Mouse (Mus musculus) cerebellum, adult 2 months (tissue): ENCODE results near the gene Ddb2.

Experiments used
- CTCF ChIP-seq: fragments of 200-500 bp; IDR thresholded peaks from 2 replicates; pipeline ENCODE4 v1.5.1; 2011; ENCODE audit warnings: low read depth, mild to moderate bottlenecking, control low read depth, low read length, moderate library complexity, borderline replicate concordance; ENCODE audit not compliant: insufficient read depth
- POLR2A ChIP-seq: fragments of 200-500 bp; IDR thresholded peaks from 2 replicates; pipeline ENCODE4 v1.6.1; 2011; ENCODE audit warnings: low read length, control low read depth, borderline replicate concordance; ENCODE audit not compliant: insufficient read depth

GRCm38 (mm10) chr2:91281366-91281765 lies 44.6 kb upstream of the Ddb2 start:
- TF ChIP-seq CTCF (no peak), POLR2A (no peak)
